ENCODE assay signal across 8 mouse cellular contexts in the genomic region with DNA sequence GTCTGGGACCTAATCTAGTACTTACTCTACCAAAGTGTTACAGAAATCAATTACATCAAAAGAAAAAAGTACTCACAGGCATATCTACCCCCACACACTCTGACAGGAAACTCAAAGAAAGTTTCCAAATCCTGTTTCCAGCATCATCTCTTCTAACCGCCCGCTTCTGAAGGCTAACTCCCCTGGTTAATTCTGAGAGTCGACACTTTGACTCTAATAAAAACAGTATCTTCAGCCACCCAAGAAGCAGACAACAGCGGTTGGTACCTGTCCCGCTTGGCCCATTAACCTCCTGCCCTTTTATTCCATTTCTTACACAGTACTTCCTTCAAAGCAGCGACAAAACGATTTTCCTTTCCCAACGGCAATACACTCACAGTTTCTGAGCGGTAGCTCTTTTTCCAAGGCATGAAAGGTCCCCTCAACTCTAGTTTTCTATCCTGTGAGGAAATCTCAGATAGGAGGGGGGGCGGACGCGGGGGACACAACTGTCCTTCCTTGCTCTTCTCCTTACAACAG. TPM values are rescaled to one million over a fixed set of nuclear protein-coding genes. Genes with fewer than 3 reads are reported as not detected.
DNase-seq lines count a peak whose midpoint lies in the region; ATAC-seq and TF ChIP-seq lines count a peak whose summit lies in the region.

No protein-coding gene starts in this region.

- no peak for TF ChIP-seq POLR2A in olfactory bulb, adult 2 months (IDR thresholded peaks at IDR 0.05; ENCODE audit: insufficient read depth, low read depth, low read length)

- no peaks in the 10 kb centered on the region for H3K36me3 ChIP-seq in heart, embryonic 10.5 days
- no peaks in the 10 kb centered on the region for H3K36me3 ChIP-seq in forebrain, embryonic 11.5 days (ENCODE audit: control insufficient read depth, insufficient read depth, low read length)
- H3K36me3 ChIP-seq in limb, embryonic 12.5 days: no peaks in the 10 kb centered on the region

- 1% methylated on average over 12 of the region's 12 CpGs for WGBS in heart, embryonic 10.5 days
- WGBS in forebrain, embryonic 11.5 days: 1% methylated on average over 12 of the region's 12 CpGs
- whole genome bisulfite sequencing in limb, embryonic 12.5 days: under 1% methylated on average over 12 of the region's 12 CpGs
- WGBS in olfactory bulb, adult 2 months: under 1% methylated on average over 12 of the region's 12 CpGs

- H3K4me3 ChIP-seq in heart, embryonic 10.5 days: peak overlapping the region; percentile 94
- H3K4me3 ChIP-seq in forebrain, embryonic 11.5 days (ENCODE audit: low read depth, low read length): peak overlapping the region; percentile 83
- peak overlapping the region; percentile 87 for H3K4me3 ChIP-seq in limb, embryonic 12.5 days (replicated peaks)
- H3K4me3 ChIP-seq in olfactory bulb, adult 2 months (ENCODE audit: insufficient read depth, low read depth, low read length): peak overlapping the region; percentile 89

- peaks cover 41% of the 10 kb centered on the region for H3K4me1 ChIP-seq in heart, embryonic 10.5 days
- H3K4me1 ChIP-seq in forebrain, embryonic 11.5 days (replicated peaks; ENCODE audit: control insufficient read depth, insufficient read depth, low read length): peaks cover 2% of the 10 kb centered on the region; the same call in 1 of the 2 replicates
- H3K4me1 ChIP-seq in limb, embryonic 12.5 days (replicated peaks): peaks cover 25% of the 10 kb centered on the region
- peaks cover 4% of the 10 kb centered on the region for H3K4me1 ChIP-seq in olfactory bulb, adult 2 months (ENCODE audit: control insufficient read depth, insufficient read depth, low read length)

- H3K4me2 ChIP-seq in forebrain, embryonic 11.5 days (ENCODE audit: low read depth, low read length, severe bottlenecking): peak overlapping the region; percentile 67
- H3K4me2 ChIP-seq in limb, embryonic 12.5 days: peak overlapping the region; percentile 86

- intact Hi-C loops in heart, postnatal 36 days (cut with DNase I): loop anchor here (2.0 kb wide), 2 partner anchors 95 to 113 kb away; partner anchors contain the start of gene Ddx20

- ATAC-seq in CD4-positive, CD25-positive, alpha-beta regulatory T cell, adult 4 months: peak; percentile 60
- ATAC-seq in forebrain, embryonic 11.5 days (replicated peaks; ENCODE audit: low FRiP score): no peak
- ATAC-seq in limb, embryonic 12.5 days (ENCODE audit: insufficient number of reproducible peaks, insufficient read depth, low FRiP score, low TSS enrichment, low read depth): 0 out of 2 replicates have a peak, but pooled peaks have one; percentile 17

- peaks cover 25% of the 10 kb centered on the region; the same call in 1 of the 2 replicates for H3K27me3 ChIP-seq in heart, embryonic 10.5 days (ENCODE audit: insufficient read depth, poor library complexity, severe bottlenecking)
- H3K27me3 ChIP-seq in forebrain, embryonic 11.5 days (ENCODE audit: control insufficient read depth, insufficient read depth, low read length): no peaks in the 10 kb centered on the region
- H3K27me3 ChIP-seq in limb, embryonic 12.5 days: no peaks in the 10 kb centered on the region

- TF ChIP-seq CTCF in olfactory bulb, adult 2 months (IDR thresholded peaks at IDR 0.05; ENCODE audit: insufficient read depth, low read depth, low read length): no peak

- H3K9ac ChIP-seq in forebrain, embryonic 11.5 days (ENCODE audit: low read length): peak overlapping the region; percentile 89
- peak overlapping the region; percentile 92 for H3K9ac ChIP-seq in limb, embryonic 12.5 days (replicated peaks)

- H3K27ac ChIP-seq in heart, embryonic 10.5 days: peak overlapping the region; percentile 96
- peak overlapping the region; percentile 74; the same call in 1 of the 2 replicates for H3K27ac ChIP-seq in forebrain, embryonic 11.5 days (ENCODE audit: low read depth, low read length)
- H3K27ac ChIP-seq in limb, embryonic 12.5 days: peak overlapping the region; percentile 82
- H3K27ac ChIP-seq in olfactory bulb, adult 2 months (ENCODE audit: insufficient read depth, low read depth, low read length): peak overlapping the region; percentile 16; the same call in 1 of the 2 replicates

- no peaks in the 10 kb centered on the region for H3K9me3 ChIP-seq in heart, embryonic 10.5 days
- no peaks in the 10 kb centered on the region for H3K9me3 ChIP-seq in forebrain, embryonic 11.5 days (ENCODE audit: control insufficient read depth, low read length)
- no peaks in the 10 kb centered on the region for H3K9me3 ChIP-seq in limb, embryonic 12.5 days

- no peak for DNase-seq in heart, embryonic 10.5 days (ENCODE audit: low spot score)
- DNase-seq in heart, postnatal 36 days: no peak
- DNase-seq in forebrain, embryonic 11.5 days (ENCODE audit: low spot score): no peak
- no peak for DNase-seq in cerebellum, adult 11-12 months
- no peak for DNase-seq in spleen, postnatal 4 days (ENCODE audit: low spot score in 2 of 2)

RNA-seq across cellular contexts. Expression of gene Rap1a, which starts 0.9 kb away (rescaled TPM):
- polyA plus RNA-seq in heart, embryonic 10.5 days (2016; fragmentation: Nextera tagmentation; extraction: Ambion mirVana): 73.9 and 95.3 TPM in 2 replicates
- 100 to 1,000 TPM; 110 to 115 TPM for total RNA-seq in heart, postnatal 36 days (2021)
- polyA plus RNA-seq in CD4-positive, CD25-positive, alpha-beta regulatory T cell, adult 4 months (2017; shearing (Covaris generic)): 100 to 1,000 TPM; 120 to 139 TPM
- 75.9 and 84.3 TPM in 2 replicates for polyA plus RNA-seq in forebrain, embryonic 11.5 days (2014; fragmentation: Nextera tagmentation; extraction: Ambion mirVana)
- 76.8 and 81.8 TPM in 2 replicates for polyA plus RNA-seq in limb, embryonic 12.5 days (2016; fragmentation: Nextera tagmentation; extraction: Ambion mirVana)
- polyA plus RNA-seq in olfactory bulb, adult 2 months (2012; ENCODE audit: insufficient read depth, insufficient read length, low replicate concordance, missing spikeins): not detected in 2 replicates

Comparison
In these comparisons a context has a peak if more than half of its experiments do, and no peak if none do; other contexts are left out.
1. H3K27ac ChIP-seq: peak in every context shown above with its lines; median percentile 96 in heart, embryonic 10.5 days; 82 in limb, embryonic 12.5 days; 74 in forebrain, embryonic 11.5 days; 16 in olfactory bulb, adult 2 months.